Mouse (Mus musculus): Measurements from ENCODE around the gene Gm38392. TPM values are rescaled to one million over a fixed set of nuclear protein-coding genes. Genes with fewer than 3 reads are reported as not detected.
"Not testable (repeated sequence)": the region's sequence is repeated elsewhere in the genome, so short reads cannot be mapped to it uniquely, and the experiment has no call there.

The Gm38392 gene
- polyA plus RNA-seq, 1 experiment = not detected

- not testable (repeated sequence) for H3K27ac ChIP-seq (ENCODE audit: insufficient read depth, low read length); H3K27me3 ChIP-seq (ENCODE audit: control insufficient read depth, insufficient read depth, low read length); H3K4me3 ChIP-seq (replicated peaks; ENCODE audit: insufficient read depth, low read depth, low read length); H3K4me1 ChIP-seq (ENCODE audit: control insufficient read depth, insufficient read depth, low read length); DNase-seq
- WGBS = 62% methylated on average over 11 of the region's 11 CpGs
Observed at GRCm38 (mm10) chr3:88281141-88281916, 5.7 kb downstream of the Gm38392 start.

- H3K27ac ChIP-seq (ENCODE audit: insufficient read depth, low read length) = no peak overlapping the region
- TF ChIP-seq POLR2A (IDR thresholded peaks at IDR 0.05; ENCODE audit: borderline replicate concordance, insufficient read depth, low read length) = no peak
- no peak for TF ChIP-seq CTCF (IDR thresholded peaks at IDR 0.05; ENCODE audit: borderline replicate concordance, insufficient read depth, low read depth, low read length)
- H3K4me1 ChIP-seq (ENCODE audit: control insufficient read depth, insufficient read depth, low read length) = no peaks in the 10 kb centered on the region
- no peak overlapping the region for H3K4me3 ChIP-seq (replicated peaks; ENCODE audit: insufficient read depth, low read depth, low read length)
- 92% methylated on average over 2 of the region's 2 CpGs for WGBS
- H3K27me3 ChIP-seq (ENCODE audit: control insufficient read depth, insufficient read depth, low read length) = no peaks in the 10 kb centered on the region
- DNase-seq = no peak
Observed at GRCm38 (mm10) chr3:88280035-88280434, 7.0 kb downstream of the Gm38392 start.

- H3K4me3 ChIP-seq (replicated peaks; ENCODE audit: insufficient read depth, low read depth, low read length) = no peak overlapping the region
- H3K27me3 ChIP-seq (ENCODE audit: control insufficient read depth, insufficient read depth, low read length) = no peaks in the 10 kb centered on the region
- H3K4me1 ChIP-seq (ENCODE audit: control insufficient read depth, insufficient read depth, low read length) = no peaks in the 10 kb centered on the region
- no peak overlapping the region for H3K27ac ChIP-seq (ENCODE audit: insufficient read depth, low read length)
- WGBS = 42% methylated on average over 7 of the region's 7 CpGs
- peak; percentile 61; the same call in 1 of the 2 replicates for TF ChIP-seq CTCF (IDR thresholded peaks at IDR 0.05; ENCODE audit: borderline replicate concordance, insufficient read depth, low read depth, low read length)
- no peak for TF ChIP-seq POLR2A (IDR thresholded peaks at IDR 0.05; ENCODE audit: borderline replicate concordance, insufficient read depth, low read length)
- peak; percentile 25 to 32 for DNase-seq
Observed at GRCm38 (mm10) chr3:88276529-88277143, 10.4 kb downstream of the Gm38392 start.

- WGBS = 80% methylated on average over 2 of the region's 2 CpGs
- no peak for TF ChIP-seq CTCF (IDR thresholded peaks at IDR 0.05; ENCODE audit: borderline replicate concordance, insufficient read depth, low read depth, low read length)
- no peak for TF ChIP-seq POLR2A (IDR thresholded peaks at IDR 0.05; ENCODE audit: borderline replicate concordance, insufficient read depth, low read length)
- Histone ChIP-seq H3K27ac (ENCODE audit: insufficient read depth, low read length) (no peak overlapping the region), H3K4me3 (replicated peaks; ENCODE audit: insufficient read depth, low read depth, low read length) (no peak overlapping the region), H3K4me1 (ENCODE audit: control insufficient read depth, insufficient read depth, low read length) (no peaks in the 10 kb centered on the region), H3K27me3 (ENCODE audit: control insufficient read depth, insufficient read depth, low read length) (no peaks in the 10 kb centered on the region)
- DNase-seq = no peak
Observed at GRCm38 (mm10) chr3:88276121-88276520, 10.9 kb downstream of the Gm38392 start.

GRCm38 (mm10) chr3:88274002-88274401 is 13.0 kb downstream of the Gm38392 start:
- 0 out of 2 replicates have a peak, but pooled peaks have one; percentile 27 for TF ChIP-seq CTCF (IDR thresholded peaks at IDR 0.05; ENCODE audit: borderline replicate concordance, insufficient read depth, low read depth, low read length)
- no peak for TF ChIP-seq POLR2A (IDR thresholded peaks at IDR 0.05; ENCODE audit: borderline replicate concordance, insufficient read depth, low read length)
- Histone ChIP-seq H3K4me3 (replicated peaks; ENCODE audit: insufficient read depth, low read depth, low read length) (no peak overlapping the region), H3K27ac (ENCODE audit: insufficient read depth, low read length) (no peak overlapping the region), H3K27me3 (ENCODE audit: control insufficient read depth, insufficient read depth, low read length) (no peaks in the 10 kb centered on the region), H3K4me1 (ENCODE audit: control insufficient read depth, insufficient read depth, low read length) (no peaks in the 10 kb centered on the region)
- DNase-seq = no peak
- 95% methylated on average over 4 of the region's 4 CpGs for WGBS

- no peaks in the 10 kb centered on the region for H3K27me3 ChIP-seq (ENCODE audit: control insufficient read depth, insufficient read depth, low read length)
- DNase-seq = no peak
- H3K4me1 ChIP-seq (ENCODE audit: control insufficient read depth, insufficient read depth, low read length) = no peaks in the 10 kb centered on the region
- TF ChIP-seq CTCF (IDR thresholded peaks at IDR 0.05; ENCODE audit: borderline replicate concordance, insufficient read depth, low read depth, low read length) (no peak), POLR2A (IDR thresholded peaks at IDR 0.05; ENCODE audit: borderline replicate concordance, insufficient read depth, low read length) (no peak)
- H3K27ac ChIP-seq (ENCODE audit: insufficient read depth, low read length) = no peak overlapping the region
- no peak overlapping the region for H3K4me3 ChIP-seq (replicated peaks; ENCODE audit: insufficient read depth, low read depth, low read length)
- 83% methylated on average over 3 of the region's 3 CpGs for WGBS
Observed at GRCm38 (mm10) chr3:88271859-88272258, 15.2 kb downstream of the Gm38392 start.

- not testable (repeated sequence) for H3K27me3 ChIP-seq (ENCODE audit: control insufficient read depth, insufficient read depth, low read length); H3K27ac ChIP-seq (ENCODE audit: insufficient read depth, low read length); H3K4me3 ChIP-seq (replicated peaks; ENCODE audit: insufficient read depth, low read depth, low read length); DNase-seq; H3K4me1 ChIP-seq (ENCODE audit: control insufficient read depth, insufficient read depth, low read length)
- WGBS = 85% methylated on average over 2 of the region's 2 CpGs
Observed at GRCm38 (mm10) chr3:88271298-88271697, 15.7 kb downstream of the Gm38392 start.

- H3K4me1 ChIP-seq (ENCODE audit: control insufficient read depth, insufficient read depth, low read length) = no peaks in the 10 kb centered on the region
- TF ChIP-seq POLR2A (IDR thresholded peaks at IDR 0.05; ENCODE audit: borderline replicate concordance, insufficient read depth, low read length) (no peak), CTCF (IDR thresholded peaks at IDR 0.05; ENCODE audit: borderline replicate concordance, insufficient read depth, low read depth, low read length) (no peak)
- H3K27ac ChIP-seq (ENCODE audit: insufficient read depth, low read length) = no peak overlapping the region
- DNase-seq = no peak
- WGBS = 83% methylated on average over 5 of the region's 5 CpGs
- H3K27me3 ChIP-seq (ENCODE audit: control insufficient read depth, insufficient read depth, low read length) = no peaks in the 10 kb centered on the region
- no peak overlapping the region for H3K4me3 ChIP-seq (replicated peaks; ENCODE audit: insufficient read depth, low read depth, low read length)
Observed at GRCm38 (mm10) chr3:88268991-88269390, 18.0 kb downstream of the Gm38392 start.

- not testable (repeated sequence) for H3K27ac ChIP-seq (ENCODE audit: insufficient read depth, low read length); H3K27me3 ChIP-seq (ENCODE audit: control insufficient read depth, insufficient read depth, low read length); H3K4me3 ChIP-seq (replicated peaks; ENCODE audit: insufficient read depth, low read depth, low read length); H3K4me1 ChIP-seq (ENCODE audit: control insufficient read depth, insufficient read depth, low read length); DNase-seq
- WGBS = 70% methylated on average over 6 of the region's 6 CpGs
Observed at GRCm38 (mm10) chr3:88268014-88268413, 19.0 kb downstream of the Gm38392 start.

All from cerebellum, adult 2 months (tissue).